Mouse (Mus musculus): ENCODE data around the gene Robo2. TPM values are rescaled to one million over a fixed set of nuclear protein-coding genes. Genes with fewer than 3 reads are reported as not detected.
"Not testable (repeated sequence)": the region's sequence is repeated elsewhere in the genome, so short reads cannot be mapped to it uniquely, and the experiment has no call there.

Robo2 gene
- polyA plus RNA-seq, 1 experiment from 2014 or later: 25.8 TPM

- H3K4me1 ChIP-seq: no peaks in the 10 kb centered on the region
- DNase-seq (ENCODE audit: low spot score): peak; percentile 28
- no peaks in the 10 kb centered on the region for H3K36me3 ChIP-seq (replicated peaks)
- H3K27me3 ChIP-seq (replicated peaks; ENCODE audit: low read depth, poor library complexity, severe bottlenecking): no peaks in the 10 kb centered on the region
- H3K9me3 ChIP-seq: no peaks in the 10 kb centered on the region
- H3K4me3 ChIP-seq: no peak overlapping the region
- 86% methylated on average over 3 of the region's 3 CpGs for WGBS
- no peak overlapping the region for H3K27ac ChIP-seq (replicated peaks)
These were observed 239.0 kb downstream of the Robo2 start for GRCm38 (mm10) chr16:74172673-74173072.

DNA sequence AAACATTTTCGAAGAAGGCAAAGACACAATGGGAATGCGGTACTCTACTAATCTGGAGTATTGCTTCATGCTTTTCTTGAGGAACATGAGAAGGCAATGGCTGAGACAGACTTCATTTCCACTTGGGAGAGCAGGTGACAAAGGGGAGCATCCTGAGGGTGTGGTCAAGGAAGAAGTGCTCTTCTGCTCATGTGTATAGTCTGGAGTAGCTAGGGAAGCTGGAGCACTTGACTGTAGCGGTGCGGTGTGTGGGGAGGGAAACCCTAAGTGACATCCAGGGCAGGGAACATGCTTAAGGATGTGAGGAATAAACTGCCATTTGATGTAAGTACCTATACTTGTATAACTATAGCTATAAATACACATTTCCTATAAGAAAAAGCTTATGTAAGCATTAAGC lies 242.0 kb downstream of the Robo2 start:
- Histone ChIP-seq H3K9me3 (no peaks in the 10 kb centered on the region), H3K27me3 (replicated peaks; ENCODE audit: low read depth, poor library complexity, severe bottlenecking) (no peaks in the 10 kb centered on the region), H3K36me3 (replicated peaks) (no peaks in the 10 kb centered on the region), H3K4me1 (0 out of 2 replicates have a peak, but pooled peaks cover 5% of the 10 kb centered on the region), H3K27ac (replicated peaks) (no peak overlapping the region), H3K4me3 (no peak overlapping the region)
- DNase-seq (ENCODE audit: low spot score): no peak
- 94% methylated on average over 4 of the region's 4 CpGs for WGBS

- Histone ChIP-seq H3K36me3 (replicated peaks) (no peaks in the 10 kb centered on the region), H3K4me1 (0 out of 2 replicates have a peak, but pooled peaks cover 5% of the 10 kb centered on the region), H3K27ac (replicated peaks) (no peak overlapping the region), H3K9me3 (no peaks in the 10 kb centered on the region), H3K27me3 (replicated peaks; ENCODE audit: low read depth, poor library complexity, severe bottlenecking) (no peaks in the 10 kb centered on the region), H3K4me3 (no peak overlapping the region)
- DNase-seq (ENCODE audit: low spot score): no peak
- 92% methylated on average over 7 of the region's 7 CpGs for WGBS
These were observed 242.5 kb downstream of the Robo2 start for GRCm38 (mm10) chr16:74169121-74169520.

GRCm38 (mm10) chr16:74167832-74168231 lies 243.8 kb downstream of the Robo2 start:
- Histone ChIP-seq H3K36me3 (replicated peaks) (no peaks in the 10 kb centered on the region), H3K4me3 (no peak overlapping the region), H3K9me3 (no peaks in the 10 kb centered on the region), H3K27me3 (replicated peaks; ENCODE audit: low read depth, poor library complexity, severe bottlenecking) (no peaks in the 10 kb centered on the region), H3K4me1 (0 out of 2 replicates have a peak, but pooled peaks cover 5% of the 10 kb centered on the region), H3K27ac (replicated peaks) (no peak overlapping the region)
- DNase-seq (ENCODE audit: low spot score): no peak

- Histone ChIP-seq H3K27ac (replicated peaks) (no peak overlapping the region), H3K4me3 (no peak overlapping the region), H3K4me1 (0 out of 2 replicates have a peak, but pooled peaks cover 5% of the 10 kb centered on the region), H3K36me3 (replicated peaks) (no peaks in the 10 kb centered on the region), H3K9me3 (no peaks in the 10 kb centered on the region), H3K27me3 (replicated peaks; ENCODE audit: low read depth, poor library complexity, severe bottlenecking) (no peaks in the 10 kb centered on the region)
- DNase-seq (ENCODE audit: low spot score): no peak
- 81% methylated on average over 4 of the region's 4 CpGs for WGBS
These were observed 249.6 kb downstream of the Robo2 start for GRCm38 (mm10) chr16:74162041-74162440.

GRCm38 (mm10) chr16:74159189-74159588 lies 252.4 kb downstream of the Robo2 start:
- no peak overlapping the region for H3K4me3 ChIP-seq
- H3K27me3 ChIP-seq (replicated peaks; ENCODE audit: low read depth, poor library complexity, severe bottlenecking): no peaks in the 10 kb centered on the region
- no peak for DNase-seq (ENCODE audit: low spot score)
- H3K27ac ChIP-seq (replicated peaks): no peak overlapping the region
- H3K9me3 ChIP-seq: no peaks in the 10 kb centered on the region
- H3K4me1 ChIP-seq: no peaks in the 10 kb centered on the region
- H3K36me3 ChIP-seq (replicated peaks): no peaks in the 10 kb centered on the region
- 88% methylated on average over 3 of the region's 3 CpGs for WGBS

DNA sequence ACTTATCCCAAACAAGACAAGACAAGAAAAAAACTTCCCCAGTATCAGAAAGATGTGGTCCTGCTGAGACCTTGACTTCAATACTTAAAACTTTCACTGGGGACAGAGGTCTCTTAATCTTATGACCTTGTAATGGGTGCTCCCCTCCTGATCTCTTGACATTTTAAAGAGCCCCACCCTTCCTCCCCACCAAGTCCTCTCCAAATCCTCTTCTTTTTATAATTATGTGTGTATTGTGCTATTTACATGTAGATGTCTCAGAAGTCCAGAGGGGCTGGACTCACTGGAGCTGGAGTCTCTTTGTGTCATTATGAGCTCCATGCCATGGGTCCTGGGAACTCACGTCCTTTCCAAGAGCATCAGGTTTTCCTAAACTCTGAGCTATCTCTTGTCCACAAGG lies 275.4 kb downstream of the Robo2 start:
- Histone ChIP-seq H3K9me3 (no peaks in the 10 kb centered on the region), H3K27me3 (replicated peaks; ENCODE audit: low read depth, poor library complexity, severe bottlenecking) (no peaks in the 10 kb centered on the region), H3K27ac (replicated peaks) (no peak overlapping the region), H3K4me1 (peaks cover 10% of the 10 kb centered on the region), H3K4me3 (no peak overlapping the region), H3K36me3 (replicated peaks) (no peaks in the 10 kb centered on the region)
- DNase-seq (ENCODE audit: low spot score): no peak
- WGBS: 92% methylated on average over 1 of the region's 1 CpGs

- Histone ChIP-seq H3K4me1 (peaks cover 13% of the 10 kb centered on the region), H3K36me3 (replicated peaks) (no peaks in the 10 kb centered on the region), H3K9me3 (no peaks in the 10 kb centered on the region), H3K27ac (replicated peaks) (no peak overlapping the region), H3K27me3 (replicated peaks; ENCODE audit: low read depth, poor library complexity, severe bottlenecking) (no peaks in the 10 kb centered on the region), H3K4me3 (no peak overlapping the region)
- DNase-seq (ENCODE audit: low spot score): no peak
- WGBS: 90% methylated on average over 6 of the region's 6 CpGs
These were observed 278.8 kb downstream of the Robo2 start for GRCm38 (mm10) chr16:74132833-74133232.

GRCm38 (mm10) chr16:74131370-74131769 lies 280.3 kb downstream of the Robo2 start:
- peaks cover 13% of the 10 kb centered on the region for H3K4me1 ChIP-seq
- no peak for DNase-seq (ENCODE audit: low spot score)
- no peaks in the 10 kb centered on the region for H3K9me3 ChIP-seq
- no peak overlapping the region for H3K27ac ChIP-seq (replicated peaks)
- H3K27me3 ChIP-seq (replicated peaks; ENCODE audit: low read depth, poor library complexity, severe bottlenecking): no peaks in the 10 kb centered on the region
- H3K36me3 ChIP-seq (replicated peaks): no peaks in the 10 kb centered on the region
- WGBS: 93% methylated on average over 5 of the region's 5 CpGs
- H3K4me3 ChIP-seq: no peak overlapping the region

DNA sequence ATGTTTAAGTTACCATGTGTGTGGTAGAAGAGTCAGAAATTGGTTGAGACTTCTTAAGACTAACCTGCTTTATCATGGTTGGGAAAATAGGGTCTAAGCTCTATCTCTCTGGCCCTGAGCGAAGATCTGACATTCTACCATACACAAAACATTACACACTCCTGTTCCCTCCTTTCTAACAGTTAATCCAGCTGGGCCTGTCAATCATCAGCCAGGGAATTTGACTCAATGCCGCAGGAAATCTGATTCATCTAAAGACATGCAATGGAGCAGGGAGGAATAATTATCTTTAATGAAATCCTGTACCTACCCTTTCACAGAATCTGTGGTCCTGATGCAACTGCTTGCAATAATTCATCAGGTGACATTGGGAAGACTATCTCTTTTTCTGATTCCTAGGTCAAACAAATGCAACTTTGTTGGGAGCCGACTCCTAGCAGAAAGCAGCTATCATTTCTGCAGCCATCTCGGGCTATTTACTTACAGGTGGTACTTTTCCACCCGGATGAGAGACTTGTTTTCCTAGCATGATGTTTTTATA lies 283.1 kb downstream of the Robo2 start:
- H3K36me3 ChIP-seq (replicated peaks): no peaks in the 10 kb centered on the region
- H3K27ac ChIP-seq (replicated peaks): no peak overlapping the region
- H3K4me1 ChIP-seq: 0 out of 2 replicates have a peak, but pooled peaks cover 3% of the 10 kb centered on the region
- no peak for DNase-seq (ENCODE audit: low spot score)
- WGBS: 76% methylated on average over 5 of the region's 5 CpGs
- H3K9me3 ChIP-seq: no peaks in the 10 kb centered on the region
- H3K4me3 ChIP-seq: no peak overlapping the region
- H3K27me3 ChIP-seq (replicated peaks; ENCODE audit: low read depth, poor library complexity, severe bottlenecking): no peaks in the 10 kb centered on the region

- 88% methylated on average over 3 of the region's 3 CpGs for WGBS
- no peak overlapping the region for H3K4me3 ChIP-seq
These were observed 298.5 kb downstream of the Robo2 start for GRCm38 (mm10) chr16:74113155-74113554.

DNA sequence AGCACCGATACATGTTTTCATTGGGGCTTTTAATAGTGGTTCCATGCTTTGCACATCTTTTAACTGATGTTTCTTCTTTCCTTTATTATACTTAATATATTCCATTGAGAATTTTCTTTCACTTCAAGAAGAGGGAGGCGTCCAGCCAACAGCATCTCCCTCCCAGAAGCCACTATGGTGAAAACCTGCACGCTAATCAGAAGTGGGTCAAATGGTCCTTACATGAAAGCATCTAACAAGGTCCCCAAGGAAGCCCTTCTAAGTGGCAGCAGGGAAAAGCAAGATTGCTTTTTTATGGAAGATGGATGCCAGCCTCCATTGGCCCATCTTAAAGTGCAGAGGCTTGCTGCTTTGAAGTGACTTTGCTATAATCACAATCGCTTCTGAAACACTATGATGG lies 300.5 kb downstream of the Robo2 start:
- H3K4me3 ChIP-seq: no peak overlapping the region
- WGBS: 82% methylated on average over 4 of the region's 4 CpGs
- no peak for DNase-seq (ENCODE audit: low spot score)
- H3K4me1 ChIP-seq: no peaks in the 10 kb centered on the region
- no peaks in the 10 kb centered on the region for H3K27me3 ChIP-seq (replicated peaks; ENCODE audit: low read depth, poor library complexity, severe bottlenecking)
- H3K36me3 ChIP-seq (replicated peaks): no peaks in the 10 kb centered on the region
- H3K27ac ChIP-seq (replicated peaks): no peak overlapping the region
- H3K9me3 ChIP-seq: no peaks in the 10 kb centered on the region

More at GRCm38 (mm10) chr16:74113155-74113554, 298.5 kb downstream of the Robo2 start:
- Histone ChIP-seq H3K27me3 (replicated peaks; ENCODE audit: low read depth, poor library complexity, severe bottlenecking) (no peaks in the 10 kb centered on the region), H3K27ac (replicated peaks) (no peak overlapping the region), H3K9me3 (no peaks in the 10 kb centered on the region), H3K4me1 (no peaks in the 10 kb centered on the region), H3K36me3 (replicated peaks) (no peaks in the 10 kb centered on the region)
- no peak for DNase-seq (ENCODE audit: low spot score)

DNA sequence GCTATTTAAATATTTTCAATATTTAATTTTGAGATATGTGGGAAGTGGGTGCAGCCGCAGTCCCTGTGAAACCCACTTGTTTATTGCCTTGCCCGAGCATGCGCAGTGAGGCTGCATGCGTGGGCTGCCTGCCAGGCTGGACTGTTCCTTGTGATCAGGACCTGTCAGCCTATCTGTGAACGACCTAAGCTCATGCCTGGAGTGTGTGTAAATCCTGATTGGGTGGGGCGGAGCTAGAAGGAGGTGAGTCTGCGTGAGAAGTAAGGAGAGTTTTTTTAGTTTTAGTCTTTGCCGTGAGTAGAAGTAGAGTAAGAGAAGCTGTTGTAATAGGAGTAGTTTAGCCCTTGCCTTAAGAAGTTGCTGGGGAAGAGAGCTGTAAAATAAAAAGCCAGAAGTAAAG lies 307.2 kb downstream of the Robo2 start:
- not testable (repeated sequence) for DNase-seq (ENCODE audit: low spot score); H3K4me3 ChIP-seq; H3K9me3 ChIP-seq; H3K27me3 ChIP-seq (replicated peaks; ENCODE audit: low read depth, poor library complexity, severe bottlenecking); H3K27ac ChIP-seq (replicated peaks); H3K4me1 ChIP-seq; H3K36me3 ChIP-seq (replicated peaks)
- 82% methylated on average over 8 of the region's 8 CpGs for WGBS
